Mouse (Mus musculus): ENCODE measurements around the gene Lama4.

Gene Lama4

DNA sequence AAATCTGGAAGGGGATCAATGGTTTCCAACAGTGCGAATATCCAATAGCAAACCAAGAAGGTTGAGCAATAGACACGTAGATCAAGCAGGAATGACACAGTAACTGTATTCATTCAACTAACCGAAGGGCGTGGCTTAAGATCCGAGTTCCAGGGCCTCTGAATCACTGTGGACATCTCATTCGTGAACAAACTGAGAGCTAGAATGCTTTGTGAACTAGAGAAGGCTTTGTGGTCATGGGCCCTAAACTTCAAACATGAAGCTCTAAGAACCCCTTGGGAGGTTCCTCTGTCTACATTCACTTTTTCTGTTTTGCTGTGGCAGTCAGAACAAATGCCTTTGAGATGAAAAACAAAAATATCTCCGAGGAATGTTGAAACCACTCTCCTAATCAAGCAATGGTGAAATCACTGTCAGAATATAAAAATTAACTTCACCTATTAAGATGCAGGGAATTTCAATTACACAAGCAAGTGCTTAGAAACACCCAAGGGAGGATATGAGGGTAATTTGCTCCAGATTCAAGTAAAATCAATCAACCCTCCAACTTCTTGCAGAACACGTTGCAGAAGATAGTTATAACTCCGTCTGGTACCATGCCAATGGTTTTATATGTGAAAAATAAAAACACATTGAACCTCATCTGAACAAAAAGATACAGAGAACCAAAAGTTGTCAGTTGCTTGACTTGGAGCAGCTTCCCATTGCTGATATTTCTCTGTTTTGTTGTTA, 29.6 kb downstream of the Lama4 start:
- DNase-seq (ENCODE audit: low spot score in 2 of 2), result no peak

- no peak for DNase-seq (ENCODE audit: low spot score in 2 of 2)
Observed at GRCm38 (mm10) chr10:38995896-38996295, 30.6 kb downstream of the Lama4 start.

DNA sequence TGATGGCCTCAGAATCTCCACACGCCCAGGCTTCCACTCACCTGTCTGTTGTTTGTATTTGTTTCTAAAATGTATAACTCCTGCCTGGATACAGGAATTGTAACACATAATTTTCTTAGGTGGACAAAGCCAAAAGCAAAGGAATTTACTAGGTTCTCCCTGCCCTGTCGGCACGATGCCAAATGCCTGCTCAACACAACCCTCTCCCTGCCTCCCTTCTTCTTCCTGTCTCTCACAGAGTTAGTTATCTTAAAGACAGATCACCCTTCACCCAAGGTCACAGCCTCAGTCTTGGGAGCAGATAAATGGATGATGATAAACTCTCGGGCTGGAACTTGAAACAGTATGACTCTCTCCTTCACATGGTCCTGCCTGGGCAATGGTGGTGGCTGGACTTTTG, 35.6 kb downstream of the Lama4 start:
- DNase-seq (ENCODE audit: low spot score in 2 of 2), result no peak

DNA sequence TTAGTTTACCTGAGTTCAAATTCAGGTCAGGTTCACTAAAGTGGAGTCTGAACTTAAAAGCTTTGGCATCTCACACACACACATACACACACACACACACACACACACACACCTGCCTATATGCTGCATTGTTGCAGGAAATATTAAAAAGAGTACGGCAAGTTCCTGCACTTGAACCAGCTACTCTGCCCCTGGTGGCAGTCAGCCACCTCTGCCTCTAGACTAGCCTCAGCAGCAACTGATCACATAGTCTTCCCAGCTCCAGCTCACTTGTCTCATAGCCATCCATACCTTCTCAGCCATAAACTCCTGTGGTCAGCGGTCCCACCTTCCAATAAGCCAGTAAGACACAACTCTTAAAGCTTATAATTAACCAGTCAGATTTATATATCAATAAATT, 37.2 kb downstream of the Lama4 start:
- DNase-seq (ENCODE audit: low spot score in 2 of 2), result no peak

GRCm38 (mm10) chr10:39003520-39003919, 38.2 kb downstream of the Lama4 start:
- DNase-seq (ENCODE audit: low spot score in 2 of 2), result no peak

DNA sequence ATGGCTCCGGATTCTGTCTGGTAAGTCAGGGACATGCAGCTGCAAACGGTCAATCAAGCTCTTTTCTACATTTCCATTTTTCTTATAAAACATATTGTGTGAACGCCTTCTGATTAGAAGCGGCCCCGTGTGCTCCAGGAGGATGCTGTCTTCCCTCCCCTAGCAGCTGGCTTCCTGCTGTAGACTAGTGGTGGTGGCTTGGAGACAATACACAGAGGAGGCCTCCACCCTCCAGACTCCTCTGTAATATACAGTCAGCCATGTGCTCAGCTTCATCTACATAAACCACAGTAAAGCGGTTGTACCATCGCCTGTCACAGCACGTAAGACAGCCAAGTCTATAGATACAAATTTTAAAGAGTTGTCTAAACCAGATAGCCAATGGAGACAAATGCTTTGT, 40.2 kb downstream of the Lama4 start:
- DNase-seq (ENCODE audit: low spot score in 2 of 2), result no peak

DNA sequence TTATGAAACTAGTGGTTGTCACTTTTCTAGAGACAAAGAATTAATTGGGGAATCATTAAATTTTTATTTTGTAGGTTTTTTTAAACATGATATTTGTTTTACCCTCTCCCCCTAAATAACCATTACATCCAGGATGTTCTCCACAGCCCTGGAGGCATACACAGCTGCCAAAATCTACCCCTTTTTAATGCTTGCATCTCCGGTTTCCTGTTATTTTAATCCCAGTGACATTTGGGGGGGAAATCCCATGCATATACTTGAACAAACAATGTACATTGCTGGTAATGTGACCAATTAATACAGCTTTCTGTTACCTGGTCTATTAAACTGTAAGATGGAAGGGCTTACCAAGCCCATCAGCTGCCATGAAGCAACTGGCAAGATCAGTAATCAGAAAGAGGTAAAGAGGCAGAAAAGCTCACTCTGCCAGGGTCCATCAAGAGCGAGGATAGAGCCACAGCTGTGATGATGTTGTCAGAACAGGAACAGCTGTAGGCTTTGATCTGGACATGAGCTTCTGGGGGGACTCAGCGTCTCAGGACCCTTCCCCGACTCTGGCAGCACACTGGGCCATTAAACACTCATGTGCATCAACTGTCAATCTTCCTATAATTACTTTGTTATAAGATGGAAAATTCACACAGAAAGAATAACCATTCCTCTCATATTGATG, 41.3 kb downstream of the Lama4 start:
- DNase-seq (ENCODE audit: low spot score in 2 of 2), result no peak

GRCm38 (mm10) chr10:39014836-39015235, 49.5 kb downstream of the Lama4 start:
- no peak for DNase-seq (ENCODE audit: low spot score in 2 of 2)

- no peak for DNase-seq (ENCODE audit: low spot score in 2 of 2)
Observed at GRCm38 (mm10) chr10:39017986-39018385, 52.7 kb downstream of the Lama4 start.

DNA sequence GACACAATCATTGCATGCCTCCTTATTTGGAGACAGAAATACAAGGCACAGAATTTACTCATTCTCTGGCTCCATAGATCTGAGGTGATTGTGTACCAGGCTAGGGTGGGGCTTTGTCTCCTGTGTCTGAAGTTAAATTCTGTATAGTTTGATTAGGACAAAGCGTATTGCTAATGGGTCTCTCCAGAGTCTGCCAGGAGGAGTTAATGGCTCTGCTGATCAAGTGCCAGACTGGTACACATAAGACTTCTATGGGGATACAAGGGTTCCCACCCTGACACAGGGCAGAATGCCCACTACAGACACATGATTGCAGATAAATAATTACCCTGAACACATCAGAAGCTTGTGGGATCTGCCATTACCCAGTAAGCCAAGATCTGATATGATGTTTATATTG, 53.3 kb downstream of the Lama4 start:
- no peak for DNase-seq (ENCODE audit: low spot score in 2 of 2)

DNA sequence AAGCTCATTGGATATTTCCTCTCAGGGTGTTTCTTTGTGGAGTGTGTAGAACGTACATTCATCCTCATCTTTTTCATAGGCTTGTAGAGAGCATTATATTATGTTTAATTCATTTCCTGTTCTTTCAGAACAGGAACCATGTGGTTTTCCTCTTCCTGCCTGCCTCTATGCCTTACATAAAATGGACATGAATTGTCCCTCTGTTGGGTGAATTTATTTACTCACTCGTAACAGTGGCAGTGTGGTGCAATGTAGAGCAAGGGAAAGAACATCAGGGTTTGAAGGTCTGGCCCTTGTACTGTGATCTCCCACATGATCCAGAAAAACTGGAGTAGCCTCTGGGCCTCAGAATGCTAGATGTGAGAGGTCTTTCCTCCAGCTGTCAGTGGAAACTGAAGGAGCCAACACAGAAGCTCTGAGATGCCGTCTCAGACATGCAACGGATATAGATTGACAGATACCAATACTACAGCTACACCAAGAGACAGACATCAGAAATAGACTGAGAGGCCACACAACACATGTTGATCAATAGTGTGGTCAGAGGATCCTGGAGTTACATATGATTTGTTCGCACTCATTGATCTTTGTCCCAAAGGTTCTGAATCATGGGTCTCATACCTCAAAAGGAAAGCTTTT, 58.4 kb downstream of the Lama4 start:
- DNase-seq (ENCODE audit: low spot score in 2 of 2), result no peak

DNA sequence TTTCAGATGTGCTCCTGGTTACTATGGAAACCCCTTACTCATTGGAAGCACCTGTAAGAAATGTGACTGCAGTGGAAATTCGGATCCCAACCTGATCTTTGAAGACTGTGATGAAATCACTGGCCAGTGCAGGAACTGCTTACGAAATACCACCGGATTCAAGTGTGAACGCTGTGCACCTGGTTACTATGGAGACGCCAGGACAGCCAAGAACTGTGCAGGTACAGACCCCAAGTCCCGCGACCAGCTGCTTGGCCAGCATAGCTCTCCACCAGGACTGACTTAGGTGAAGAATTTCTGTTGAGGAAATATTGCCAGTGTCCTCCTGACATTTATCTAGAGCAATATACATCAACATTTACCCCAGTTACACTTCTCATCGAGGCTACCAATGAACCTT, 61.2 kb downstream of the Lama4 start:
- no peak for DNase-seq (ENCODE audit: low spot score in 2 of 2)

GRCm38 (mm10) chr10:39027058-39027457, 61.7 kb downstream of the Lama4 start:
- no peak for DNase-seq (ENCODE audit: low spot score in 2 of 2)

GRCm38 (mm10) chr10:39028403-39028802, 63.1 kb downstream of the Lama4 start:
- DNase-seq (ENCODE audit: low spot score in 2 of 2), result no peak

- no peak for DNase-seq (ENCODE audit: low spot score in 2 of 2)
Observed at GRCm38 (mm10) chr10:39029297-39030147, 64.2 kb downstream of the Lama4 start.

DNA sequence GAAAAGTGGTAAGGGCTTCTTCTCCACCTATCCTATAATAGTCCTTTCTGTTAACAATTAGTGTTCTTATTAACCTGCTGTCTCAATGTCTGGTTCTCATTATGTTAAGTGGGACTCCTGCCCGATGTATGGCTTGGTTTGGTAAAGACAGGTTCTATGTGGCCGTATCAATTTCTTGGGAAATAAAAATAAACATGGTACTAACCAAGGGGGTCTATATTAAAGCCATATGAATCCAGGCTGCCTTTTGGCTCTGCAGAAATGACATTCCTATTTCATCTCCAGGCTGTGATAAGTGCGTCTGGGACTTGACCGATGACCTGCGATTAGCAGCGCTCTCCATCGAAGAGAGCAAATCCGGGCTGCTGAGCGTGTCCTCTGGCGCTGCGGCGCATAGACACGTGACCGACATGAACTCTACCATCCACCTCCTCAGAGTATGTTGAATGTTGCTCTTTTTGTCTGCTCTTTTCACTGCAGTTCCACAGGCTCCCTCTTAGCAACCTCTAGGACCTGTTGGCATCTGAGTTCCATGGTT, 64.9 kb downstream of the Lama4 start:
- no peak for DNase-seq (ENCODE audit: low spot score in 2 of 2)

- DNase-seq (ENCODE audit: low spot score in 2 of 2), result no peak
Observed at GRCm38 (mm10) chr10:39039564-39039963, 74.2 kb downstream of the Lama4 start.

DNA sequence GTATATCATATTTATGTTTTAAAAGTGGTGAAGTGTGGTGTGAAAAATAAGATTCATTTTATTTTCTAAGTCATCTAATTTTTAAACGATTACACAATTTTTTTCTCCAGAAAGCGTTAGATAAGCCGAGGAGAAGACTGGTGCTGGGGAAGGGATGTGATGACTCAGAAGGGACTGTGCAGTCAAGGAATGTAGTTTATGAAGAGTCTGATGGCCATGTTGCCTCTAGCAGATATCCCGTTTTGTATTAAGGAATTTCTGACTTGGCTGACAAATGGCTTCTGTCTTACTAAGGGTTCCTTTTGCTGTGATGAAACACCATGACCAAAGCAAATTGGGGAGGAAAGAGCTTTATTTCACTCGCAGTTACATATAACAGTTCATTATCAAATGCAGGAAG, 74.7 kb downstream of the Lama4 start:
- DNase-seq (ENCODE audit: low spot score in 2 of 2), result no peak

GRCm38 (mm10) chr10:39044476-39044995, 79.2 kb downstream of the Lama4 start:
- no peak for DNase-seq (ENCODE audit: low spot score in 2 of 2)

- no peak for DNase-seq (ENCODE audit: low spot score in 2 of 2)
Observed at GRCm38 (mm10) chr10:39045111-39045510, 79.8 kb downstream of the Lama4 start.

DNA sequence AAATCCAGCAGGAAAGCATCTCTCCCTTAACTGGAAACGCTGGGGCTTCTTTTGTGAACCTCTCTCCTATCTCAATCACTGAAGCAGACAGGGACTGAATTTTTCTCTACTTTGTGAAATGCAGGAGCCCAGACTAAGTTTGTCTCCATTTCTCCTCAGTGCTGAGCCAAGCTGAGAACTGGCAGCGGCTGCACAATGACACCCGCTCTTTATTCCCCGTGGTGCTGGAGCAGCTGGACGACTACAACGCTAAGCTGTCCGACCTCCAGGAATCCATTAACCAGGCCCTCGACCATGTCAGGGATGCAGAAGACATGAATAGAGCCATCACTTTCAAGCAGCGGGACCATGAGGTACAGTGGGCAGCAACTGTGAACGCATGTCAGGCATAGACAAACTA, 82.5 kb downstream of the Lama4 start:
- DNase-seq (ENCODE audit: low spot score in 2 of 2), result no peak

All from natural killer cell, adult 2 months (primary cell).